Mouse (Mus musculus): ENCODE data around the gene Slamf9. TPM values are rescaled to one million over a fixed set of nuclear protein-coding genes. Genes with fewer than 3 reads are reported as not detected.

Slamf9 gene
- polyA plus RNA-seq, 1 experiment from 2014 or later: 0.55 TPM

- peak overlapping the region; percentile 53 for H3K4me3 ChIP-seq (ENCODE audit: low read depth, low read length)
Measured at GRCm38 (mm10) chr1:172482518-172483360, 7.6 kb downstream of the Slamf9 start.

GRCm38 (mm10) chr1:172483361-172483660, 8.2 kb downstream of the Slamf9 start:
- no peaks in the 10 kb centered on the region for H3K9me3 ChIP-seq (ENCODE audit: control insufficient read depth, low read length)
- 30% methylated on average over 4 of the region's 4 CpGs for WGBS
- no peak overlapping the region for H3K9ac ChIP-seq (ENCODE audit: low read depth, low read length)
- ATAC-seq (replicated peaks; ENCODE audit: low FRiP score) (no peak), DNase-seq (ENCODE audit: low spot score) (no peak)
- H3K36me3 ChIP-seq (ENCODE audit: control insufficient read depth, insufficient read depth, low read length): no peaks in the 10 kb centered on the region
- H3K27me3 ChIP-seq (replicated peaks; ENCODE audit: control insufficient read depth, insufficient read depth, low read length): peaks cover 22% of the 10 kb centered on the region
- no peak overlapping the region for H3K27ac ChIP-seq (ENCODE audit: low read depth, low read length)
- H3K4me2 ChIP-seq: peak overlapping the region; percentile 73
- peak overlapping the region; percentile 53 for H3K4me3 ChIP-seq (ENCODE audit: low read depth, low read length)
- H3K4me1 ChIP-seq (replicated peaks; ENCODE audit: control insufficient read depth, insufficient read depth, low read length): peaks cover 11% of the 10 kb centered on the region

More at GRCm38 (mm10) chr1:172482518-172483360, 7.6 kb downstream of the Slamf9 start:
- Histone ChIP-seq H3K4me2 (peak overlapping the region; percentile 73), H3K36me3 (ENCODE audit: control insufficient read depth, insufficient read depth, low read length) (no peaks in the 10 kb centered on the region), H3K27ac (ENCODE audit: low read depth, low read length) (no peak overlapping the region), H3K27me3 (replicated peaks; ENCODE audit: control insufficient read depth, insufficient read depth, low read length) (peaks cover 22% of the 10 kb centered on the region), H3K9me3 (ENCODE audit: control insufficient read depth, low read length) (no peaks in the 10 kb centered on the region), H3K4me1 (replicated peaks; ENCODE audit: control insufficient read depth, insufficient read depth, low read length) (peaks cover 11% of the 10 kb centered on the region), H3K9ac (ENCODE audit: low read depth, low read length) (peak overlapping the region; percentile 17; the same call in 1 of the 2 replicates)
- ATAC-seq (replicated peaks; ENCODE audit: low FRiP score) (no peak), DNase-seq (ENCODE audit: low spot score) (no peak)
- WGBS: 12% methylated on average over 12 of the region's 12 CpGs

DNA sequence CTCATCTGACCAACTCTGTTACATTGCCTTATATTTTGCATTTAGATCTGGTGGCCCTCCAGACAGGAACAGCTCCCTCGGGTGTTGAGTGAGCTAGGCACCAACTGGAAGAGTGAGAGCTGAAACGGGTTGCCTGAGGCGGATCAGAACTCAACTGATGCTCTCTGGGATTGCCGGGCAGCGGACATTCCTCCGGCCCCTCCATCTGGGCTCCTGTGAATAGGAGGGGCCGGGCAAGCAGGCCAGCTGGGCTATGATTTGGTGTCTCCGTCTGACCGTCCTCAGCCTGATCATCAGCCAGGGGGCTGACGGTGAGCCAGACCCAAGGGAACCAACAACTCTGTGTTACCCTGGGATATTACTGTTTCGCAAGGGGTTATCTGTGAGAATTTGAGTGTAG, 9.1 kb downstream of the Slamf9 start:
- peaks cover 26% of the 10 kb centered on the region for H3K27me3 ChIP-seq (replicated peaks; ENCODE audit: control insufficient read depth, insufficient read depth, low read length)
- ATAC-seq (replicated peaks; ENCODE audit: low FRiP score) (no peak), DNase-seq (ENCODE audit: low spot score) (no peak)
- H3K36me3 ChIP-seq (ENCODE audit: control insufficient read depth, insufficient read depth, low read length): no peaks in the 10 kb centered on the region
- no peaks in the 10 kb centered on the region for H3K9me3 ChIP-seq (ENCODE audit: control insufficient read depth, low read length)
- H3K27ac ChIP-seq (ENCODE audit: low read depth, low read length): no peak overlapping the region
- H3K4me1 ChIP-seq (replicated peaks; ENCODE audit: control insufficient read depth, insufficient read depth, low read length): peaks cover 11% of the 10 kb centered on the region
- H3K4me3 ChIP-seq (ENCODE audit: low read depth, low read length): no peak overlapping the region
- WGBS: 62% methylated on average over 11 of the region's 11 CpGs
- H3K4me2 ChIP-seq: no peak overlapping the region
- no peak overlapping the region for H3K9ac ChIP-seq (ENCODE audit: low read depth, low read length)

GRCm38 (mm10) chr1:172484671-172485070, 9.5 kb downstream of the Slamf9 start:
- ATAC-seq (replicated peaks; ENCODE audit: low FRiP score) (no peak), DNase-seq (ENCODE audit: low spot score) (no peak)
- Histone ChIP-seq H3K27me3 (replicated peaks; ENCODE audit: control insufficient read depth, insufficient read depth, low read length) (peaks cover 30% of the 10 kb centered on the region), H3K4me2 (no peak overlapping the region), H3K4me1 (replicated peaks; ENCODE audit: control insufficient read depth, insufficient read depth, low read length) (peaks cover 11% of the 10 kb centered on the region), H3K4me3 (ENCODE audit: low read depth, low read length) (no peak overlapping the region), H3K27ac (ENCODE audit: low read depth, low read length) (no peak overlapping the region), H3K9ac (ENCODE audit: low read depth, low read length) (no peak overlapping the region), H3K36me3 (ENCODE audit: control insufficient read depth, insufficient read depth, low read length) (no peaks in the 10 kb centered on the region), H3K9me3 (ENCODE audit: control insufficient read depth, low read length) (no peaks in the 10 kb centered on the region)
- 77% methylated on average over 13 of the region's 13 CpGs for WGBS

DNA sequence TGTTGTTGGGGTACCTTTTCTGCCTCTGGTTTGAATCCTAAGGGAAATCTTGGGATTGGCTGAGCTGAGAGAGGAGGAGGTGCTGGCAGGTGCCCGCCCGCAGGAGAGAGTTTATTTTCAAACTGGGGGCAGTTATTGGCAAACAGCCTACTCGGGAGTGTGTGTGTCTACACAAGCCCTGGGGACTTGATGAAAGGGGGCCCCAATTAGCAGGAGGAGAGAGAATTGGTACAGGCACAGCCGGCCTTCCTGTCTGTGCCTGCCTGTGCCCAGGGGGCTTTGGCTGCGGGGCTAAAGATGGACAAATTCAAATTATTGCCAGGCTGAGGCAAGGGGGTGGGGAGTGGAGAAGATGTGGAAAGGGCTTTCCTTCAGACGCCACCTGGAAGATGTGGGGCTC, 10.7 kb downstream of the Slamf9 start:
- Histone ChIP-seq H3K9me3 (ENCODE audit: control insufficient read depth, low read length) (no peaks in the 10 kb centered on the region), H3K4me1 (replicated peaks; ENCODE audit: control insufficient read depth, insufficient read depth, low read length) (peaks cover 11% of the 10 kb centered on the region), H3K27me3 (replicated peaks; ENCODE audit: control insufficient read depth, insufficient read depth, low read length) (peaks cover 26% of the 10 kb centered on the region), H3K36me3 (ENCODE audit: control insufficient read depth, insufficient read depth, low read length) (no peaks in the 10 kb centered on the region), H3K9ac (ENCODE audit: low read depth, low read length) (no peak overlapping the region), H3K4me2 (no peak overlapping the region), H3K4me3 (ENCODE audit: low read depth, low read length) (no peak overlapping the region), H3K27ac (ENCODE audit: low read depth, low read length) (no peak overlapping the region)
- DNase-seq (ENCODE audit: low spot score) (no peak), ATAC-seq (replicated peaks; ENCODE audit: low FRiP score) (no peak)
- WGBS: 71% methylated on average over 6 of the region's 6 CpGs

DNA sequence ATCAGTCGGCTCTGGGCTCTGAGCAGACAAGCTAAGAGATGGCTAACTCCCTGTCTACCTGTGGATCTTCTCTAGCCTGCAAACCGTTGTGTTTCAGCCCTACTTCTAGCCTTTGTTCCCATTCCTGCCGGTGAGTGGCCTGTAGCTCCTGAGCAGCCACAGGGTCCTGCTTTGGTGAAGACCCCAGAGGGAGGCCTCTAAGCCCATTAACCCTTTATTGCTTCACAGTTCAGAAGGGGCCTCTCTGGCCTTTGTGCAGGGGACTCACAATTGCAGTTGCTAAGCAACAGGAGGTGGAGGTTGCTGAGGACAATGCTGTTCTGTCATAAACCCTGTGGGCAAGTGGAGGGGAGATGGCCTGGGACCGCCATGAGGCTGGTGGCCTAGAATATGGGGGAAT, 11.1 kb downstream of the Slamf9 start:
- Histone ChIP-seq H3K4me3 (ENCODE audit: low read depth, low read length) (no peak overlapping the region), H3K9me3 (ENCODE audit: control insufficient read depth, low read length) (no peaks in the 10 kb centered on the region), H3K4me1 (replicated peaks; ENCODE audit: control insufficient read depth, insufficient read depth, low read length) (peaks cover 8% of the 10 kb centered on the region), H3K36me3 (ENCODE audit: control insufficient read depth, insufficient read depth, low read length) (no peaks in the 10 kb centered on the region), H3K27me3 (replicated peaks; ENCODE audit: control insufficient read depth, insufficient read depth, low read length) (peaks cover 22% of the 10 kb centered on the region), H3K27ac (ENCODE audit: low read depth, low read length) (no peak overlapping the region), H3K9ac (ENCODE audit: low read depth, low read length) (no peak overlapping the region), H3K4me2 (no peak overlapping the region)
- 61% methylated on average over 4 of the region's 4 CpGs for WGBS
- no peak for ATAC-seq (replicated peaks; ENCODE audit: low FRiP score)
- no peak for DNase-seq (ENCODE audit: low spot score)

DNA sequence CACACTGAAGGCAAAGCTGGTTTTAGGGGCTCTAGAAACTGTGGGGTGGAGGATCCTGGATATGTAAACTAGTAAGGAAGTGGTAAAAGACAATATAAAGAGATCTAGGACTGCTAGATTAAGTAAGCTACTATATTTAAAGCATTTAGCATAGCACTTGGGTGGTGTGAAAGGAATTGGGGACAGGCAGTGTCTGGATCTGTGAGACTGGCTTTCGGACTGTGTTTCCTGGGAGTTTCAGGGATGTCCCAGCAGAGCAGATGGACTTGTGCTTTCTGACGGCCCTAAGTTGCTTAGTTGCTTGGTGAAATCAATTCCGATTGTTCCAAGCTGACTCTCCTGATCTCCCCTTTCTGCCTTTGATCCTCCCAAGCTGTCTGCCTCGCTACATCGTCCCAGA, 11.5 kb downstream of the Slamf9 start:
- Histone ChIP-seq H3K9me3 (ENCODE audit: control insufficient read depth, low read length) (no peaks in the 10 kb centered on the region), H3K27me3 (replicated peaks; ENCODE audit: control insufficient read depth, insufficient read depth, low read length) (peaks cover 21% of the 10 kb centered on the region), H3K4me1 (replicated peaks; ENCODE audit: control insufficient read depth, insufficient read depth, low read length) (peaks cover 6% of the 10 kb centered on the region), H3K27ac (ENCODE audit: low read depth, low read length) (no peak overlapping the region), H3K36me3 (ENCODE audit: control insufficient read depth, insufficient read depth, low read length) (no peaks in the 10 kb centered on the region), H3K4me3 (ENCODE audit: low read depth, low read length) (no peak overlapping the region), H3K4me2 (no peak overlapping the region), H3K9ac (ENCODE audit: low read depth, low read length) (no peak overlapping the region)
- no peak for ATAC-seq (replicated peaks; ENCODE audit: low FRiP score)
- 69% methylated on average over 5 of the region's 5 CpGs for WGBS
- no peak for DNase-seq (ENCODE audit: low spot score)

- no peak overlapping the region for H3K27ac ChIP-seq (ENCODE audit: low read depth, low read length)
- ATAC-seq (replicated peaks; ENCODE audit: low FRiP score): no peak
- WGBS: 68% methylated on average over 4 of the region's 4 CpGs
- H3K4me2 ChIP-seq: no peak overlapping the region
- peaks cover 13% of the 10 kb centered on the region for H3K27me3 ChIP-seq (replicated peaks; ENCODE audit: control insufficient read depth, insufficient read depth, low read length)
- peaks cover 6% of the 10 kb centered on the region for H3K4me1 ChIP-seq (replicated peaks; ENCODE audit: control insufficient read depth, insufficient read depth, low read length)
- DNase-seq (ENCODE audit: low spot score): no peak
- no peaks in the 10 kb centered on the region for H3K9me3 ChIP-seq (ENCODE audit: control insufficient read depth, low read length)
- H3K36me3 ChIP-seq (ENCODE audit: control insufficient read depth, insufficient read depth, low read length): no peaks in the 10 kb centered on the region
- H3K9ac ChIP-seq (ENCODE audit: low read depth, low read length): no peak overlapping the region
- H3K4me3 ChIP-seq (ENCODE audit: low read depth, low read length): no peak overlapping the region
Measured at GRCm38 (mm10) chr1:172487859-172488258, 12.7 kb downstream of the Slamf9 start.

DNA sequence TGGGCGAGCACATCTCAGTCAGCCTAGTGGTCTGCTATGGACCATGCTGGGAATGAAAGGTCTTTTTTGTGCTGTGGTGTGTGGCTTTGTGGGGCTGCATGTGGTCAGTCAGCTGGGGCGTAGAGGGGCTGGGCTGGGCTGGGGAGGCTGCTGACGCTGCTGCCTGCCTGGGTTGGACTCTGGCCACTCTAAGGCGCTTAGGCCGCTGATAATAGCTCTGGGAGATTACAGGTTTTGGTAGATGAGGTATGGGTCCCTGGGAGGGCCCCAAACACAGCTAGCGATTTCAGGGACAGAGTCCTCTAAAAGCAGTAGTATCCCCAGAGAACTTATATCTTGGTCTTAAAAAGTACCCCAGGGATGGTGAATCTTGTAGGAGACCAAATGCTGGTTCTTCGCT, 13.7 kb downstream of the Slamf9 start:
- Histone ChIP-seq H3K4me1 (replicated peaks; ENCODE audit: control insufficient read depth, insufficient read depth, low read length) (no peaks in the 10 kb centered on the region; the same call in 1 of the 2 replicates), H3K9me3 (ENCODE audit: control insufficient read depth, low read length) (no peaks in the 10 kb centered on the region), H3K4me3 (ENCODE audit: low read depth, low read length) (no peak overlapping the region), H3K4me2 (no peak overlapping the region), H3K36me3 (ENCODE audit: control insufficient read depth, insufficient read depth, low read length) (no peaks in the 10 kb centered on the region), H3K27me3 (replicated peaks; ENCODE audit: control insufficient read depth, insufficient read depth, low read length) (peaks cover 12% of the 10 kb centered on the region), H3K9ac (ENCODE audit: low read depth, low read length) (no peak overlapping the region), H3K27ac (ENCODE audit: low read depth, low read length) (no peak overlapping the region)
- ATAC-seq (replicated peaks; ENCODE audit: low FRiP score) (no peak), DNase-seq (ENCODE audit: low spot score) (no peak)
- 62% methylated on average over 7 of the region's 7 CpGs for WGBS

Measured in liver, embryonic 11.5 days (tissue).